Mouse (Mus musculus) lung, postnatal 25 days (tissue): ENCODE results near the gene Ern1.

Source experiments
- DNase-seq: peaks from one replicate; pipeline ENCODE4 v3.0.0; 2022; ENCODE audit warnings: low spot score

Gene Ern1

DNA sequence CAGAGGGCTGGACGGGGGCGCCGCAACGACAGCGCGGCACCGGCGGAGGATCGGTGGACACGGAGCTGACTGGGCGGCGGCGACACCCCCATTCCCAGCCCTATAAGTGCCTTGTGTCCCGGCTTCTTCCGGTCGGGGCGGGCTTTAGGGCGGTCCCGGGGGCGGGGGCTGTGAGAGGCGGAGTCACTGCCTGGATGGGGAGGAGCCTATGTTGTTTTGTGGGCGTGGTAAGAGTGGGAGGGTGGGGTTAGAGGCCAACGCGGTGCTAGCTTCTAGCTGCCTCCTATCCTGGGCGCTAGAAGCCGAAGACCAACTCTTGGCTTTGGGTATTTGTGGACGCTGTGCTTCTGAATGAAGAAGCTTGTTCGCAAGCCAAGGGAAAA is at the start of gene Ern1:
Gene Ern1 (minus strand): TSS at position 120 of the 383 bp plus-strand sequence.
- peak; percentile 95 for DNase-seq

DNA sequence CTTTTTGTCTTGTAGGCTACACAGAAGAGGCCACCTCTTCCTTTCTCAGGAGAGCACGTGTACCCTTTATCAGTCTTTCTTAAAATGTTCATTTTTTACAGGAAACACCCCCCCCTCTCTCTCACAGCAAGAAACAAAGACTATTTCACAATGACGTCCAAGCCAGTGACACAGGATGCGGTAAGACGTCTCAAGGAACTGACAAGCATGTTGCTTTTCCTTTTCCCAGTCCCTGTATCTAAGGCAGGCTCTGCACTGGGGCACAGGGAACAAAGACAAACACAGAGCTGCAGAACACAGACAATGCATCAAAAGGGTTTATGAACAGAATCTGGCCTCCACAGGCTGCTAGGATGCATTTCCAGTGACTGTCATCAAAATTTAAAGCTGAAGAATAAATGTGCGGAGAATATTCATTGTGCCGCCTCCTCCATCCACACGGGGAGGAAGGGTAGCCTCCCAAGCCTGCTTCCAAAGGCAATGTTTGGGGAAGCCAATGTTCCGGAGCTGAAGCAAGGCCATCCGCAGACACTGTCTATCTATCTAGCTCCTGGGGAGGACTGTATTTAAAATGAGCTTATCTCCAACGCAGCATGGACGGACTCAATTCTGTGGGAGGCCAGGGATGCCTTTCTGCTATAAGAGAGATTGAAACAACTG is 48.7 kb upstream of the Ern1 start:
- peak; percentile 18 for DNase-seq

DNA sequence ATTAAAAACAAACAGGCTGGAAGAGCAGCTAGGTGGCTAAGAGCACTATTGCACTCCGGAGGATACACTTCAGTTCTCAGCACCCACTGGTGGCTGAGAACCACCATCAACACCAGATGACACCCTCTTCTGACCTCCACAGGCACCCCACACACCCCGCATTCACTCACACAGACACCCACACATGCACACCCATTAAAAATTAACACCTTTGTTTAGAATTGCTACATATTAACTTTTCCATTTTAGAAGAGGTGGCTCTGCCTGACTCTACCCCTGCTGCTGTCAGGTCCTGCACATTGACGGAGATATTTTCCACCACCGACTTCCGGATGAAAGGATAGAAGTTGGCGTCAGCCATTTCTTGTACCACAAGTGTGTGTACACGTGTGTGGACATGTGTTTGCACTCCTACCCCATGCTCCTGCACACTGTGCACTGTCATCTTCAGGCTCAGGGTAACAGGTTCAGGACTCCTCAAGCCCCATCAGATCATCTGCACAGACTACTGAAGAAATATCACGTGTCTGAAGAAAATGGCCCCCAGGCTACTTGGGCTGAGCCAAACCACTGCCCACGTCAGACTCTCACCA is 48.1 kb upstream of the Ern1 start:
- no peak for DNase-seq

DNA sequence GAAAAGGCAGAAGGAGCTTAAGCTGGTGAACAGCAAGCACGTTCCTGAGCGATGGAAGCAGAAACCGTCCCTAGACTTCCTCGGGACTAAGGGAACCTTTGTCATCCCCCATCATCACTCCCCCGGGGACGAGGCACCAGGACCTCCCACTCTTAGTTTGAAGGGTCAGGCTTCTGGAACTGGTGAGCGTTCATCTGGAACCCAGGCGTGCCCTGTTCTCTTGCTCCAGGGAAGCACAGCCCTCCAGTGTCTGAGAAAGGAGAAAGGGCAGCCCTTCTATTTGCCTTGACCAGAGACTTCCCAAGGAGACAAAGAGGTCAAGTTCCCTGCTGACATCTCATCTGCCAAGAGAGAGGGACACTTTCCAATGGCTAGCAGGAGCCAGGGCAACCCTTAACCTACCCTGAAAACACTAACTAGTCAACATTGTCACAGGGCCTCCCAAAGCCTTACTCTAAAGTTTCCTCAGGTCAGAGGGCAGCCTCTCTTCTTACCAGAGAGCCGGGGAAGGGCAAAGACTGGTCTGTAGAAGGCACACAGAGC is 44.7 kb upstream of the Ern1 start:
- no peak for DNase-seq

- DNase-seq: no peak
These were observed 42.1 kb upstream of the Ern1 start for GRCm38 (mm10) chr11:106529786-106530185.

DNA sequence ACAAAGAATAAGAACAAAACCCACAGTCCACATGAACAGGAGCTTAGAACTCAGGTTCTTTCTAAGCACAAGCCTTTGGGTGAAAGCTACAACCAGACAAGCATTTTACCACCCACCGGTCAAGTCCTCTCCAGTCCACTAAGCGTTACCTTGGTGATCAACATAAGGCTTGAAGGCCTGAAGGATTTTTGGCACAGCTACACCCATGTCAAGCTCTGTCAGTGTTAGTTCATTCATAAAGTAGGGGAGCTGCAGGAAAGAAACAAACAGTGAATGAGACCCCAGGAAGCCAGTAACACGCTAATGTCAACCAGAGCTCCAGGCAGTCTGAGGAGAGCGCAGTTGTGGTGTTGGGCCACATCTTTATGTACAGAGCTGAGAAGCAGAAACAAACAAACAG is 41.5 kb upstream of the Ern1 start:
- no peak for DNase-seq

DNA sequence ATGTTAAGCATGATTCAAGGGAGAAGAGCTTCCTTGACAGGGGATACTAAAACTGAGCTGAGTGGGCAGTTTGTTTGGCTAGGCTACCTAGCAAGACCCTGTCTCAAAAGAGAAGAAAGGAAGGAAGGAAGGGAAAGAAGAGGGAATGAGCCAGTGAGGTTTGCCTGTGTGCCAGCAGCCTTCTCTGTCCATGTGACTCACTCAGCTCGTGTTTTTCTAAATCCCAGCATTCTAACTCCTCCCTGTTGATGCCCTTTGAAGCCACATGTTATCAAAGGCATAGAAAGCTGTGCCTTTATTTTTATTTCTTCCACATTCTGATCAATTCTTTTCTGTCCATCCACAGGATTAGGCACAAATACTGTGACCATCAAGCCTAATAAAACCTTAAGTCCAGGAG is 40.3 kb upstream of the Ern1 start:
- no peak for DNase-seq

GRCm38 (mm10) chr11:106527147-106527821 is 39.6 kb upstream of the Ern1 start:
- DNase-seq: no peak

DNA sequence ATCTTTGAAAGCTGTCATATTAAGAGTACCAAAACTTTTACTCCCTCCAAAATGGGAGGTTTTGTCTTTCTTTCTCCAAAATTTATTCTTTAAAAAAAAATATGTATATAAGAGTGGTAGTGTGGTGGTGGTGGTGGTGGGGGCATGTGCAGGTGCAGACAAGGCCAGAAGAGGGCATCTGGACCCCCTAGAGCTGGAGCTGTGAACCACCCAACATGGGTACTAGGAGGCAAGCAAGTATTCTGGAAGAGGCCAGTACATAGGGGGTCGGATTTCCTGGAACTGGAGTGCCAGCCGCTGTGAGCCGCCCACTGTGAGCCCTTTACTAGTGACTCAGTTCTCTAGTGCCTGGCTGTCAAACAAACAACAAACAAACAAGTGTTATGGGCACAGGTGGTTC is 34.9 kb upstream of the Ern1 start:
- no peak for DNase-seq

DNA sequence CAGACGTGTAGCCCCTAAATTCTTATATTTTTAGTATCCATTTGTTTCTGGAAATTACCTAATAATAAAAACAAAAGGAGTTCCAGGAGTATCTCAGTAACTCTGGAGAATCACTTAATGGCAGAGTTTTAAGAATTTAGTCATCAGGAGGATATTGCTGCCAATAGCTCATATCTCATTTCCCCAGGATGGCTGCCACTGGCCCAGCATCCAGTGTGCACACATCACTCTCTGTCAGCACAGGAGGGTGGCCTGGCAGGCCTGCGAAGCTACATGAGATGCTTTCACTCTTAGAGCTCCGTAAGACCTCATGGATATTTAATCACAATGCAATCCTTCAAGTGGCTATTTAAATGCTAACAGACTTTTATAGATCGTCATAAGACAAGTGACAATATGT is 34.0 kb upstream of the Ern1 start:
- no peak for DNase-seq

DNA sequence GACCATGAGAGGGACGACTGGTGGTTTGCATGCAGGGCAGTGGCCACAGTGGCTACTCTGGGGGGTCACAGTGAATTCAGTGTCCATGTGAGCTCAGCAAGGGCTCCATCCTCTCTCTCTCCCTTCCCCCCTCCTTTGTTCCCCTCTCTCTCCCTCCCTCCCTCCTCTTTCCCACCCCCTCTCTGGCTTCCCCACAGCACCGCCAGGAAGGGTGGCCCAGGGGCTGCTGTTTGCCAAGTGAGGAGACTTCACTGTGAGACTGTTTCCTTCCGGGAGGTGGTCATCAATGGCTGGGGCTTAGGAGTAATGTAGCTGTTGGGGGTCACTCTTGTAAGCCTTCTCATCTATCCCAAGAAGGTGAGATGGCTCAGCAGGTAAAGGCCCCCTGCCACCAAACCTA is 32.8 kb upstream of the Ern1 start:
- no peak for DNase-seq

DNA sequence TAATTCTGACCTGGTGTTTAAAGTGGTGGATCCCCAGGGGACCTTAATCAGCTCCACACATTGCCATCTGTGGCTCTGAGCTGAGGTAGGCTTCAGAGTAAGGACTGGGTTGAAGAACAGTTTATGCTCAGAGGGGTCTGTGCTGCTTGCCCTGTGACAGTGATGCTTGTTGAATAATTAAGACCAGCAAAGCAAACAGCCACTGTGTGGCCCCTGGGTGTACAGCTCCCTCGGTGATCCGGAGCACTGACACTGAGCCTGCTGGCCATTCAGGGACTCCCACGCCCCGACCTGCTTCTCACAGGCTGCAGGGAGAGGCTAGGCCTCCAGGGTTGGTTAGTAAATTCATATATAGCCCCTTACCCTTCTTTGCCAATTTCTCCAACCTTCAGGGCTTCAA is 31.9 kb upstream of the Ern1 start:
- DNase-seq: no peak

DNA sequence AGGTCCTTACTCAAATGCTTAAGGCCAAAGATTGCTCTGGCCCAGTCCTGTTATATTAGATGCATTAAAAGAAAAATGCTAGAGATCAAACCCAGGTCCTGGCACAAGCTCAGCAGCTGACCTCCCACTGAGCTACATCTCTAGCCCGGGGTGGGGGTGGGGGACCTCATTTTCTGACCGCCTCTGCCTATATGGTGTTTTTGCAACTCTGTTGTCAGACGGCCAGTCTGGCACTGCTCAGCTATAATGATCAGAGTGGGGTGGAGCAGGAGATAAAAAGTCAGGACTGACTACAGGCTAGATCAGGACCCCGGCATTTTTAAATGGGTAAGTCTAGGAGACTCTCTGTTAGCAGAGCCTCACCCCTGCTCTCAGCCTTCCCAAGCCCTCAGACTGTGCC is 30.7 kb upstream of the Ern1 start:
- DNase-seq: no peak

GRCm38 (mm10) chr11:106515079-106515745 is 27.6 kb upstream of the Ern1 start:
- DNase-seq: no peak

- DNase-seq: no peak
These were observed 26.8 kb upstream of the Ern1 start for GRCm38 (mm10) chr11:106514446-106514845.

- peak; percentile 61 for DNase-seq
These were observed 25.5 kb upstream of the Ern1 start for GRCm38 (mm10) chr11:106513166-106513565.

- no peak for DNase-seq
These were observed 24.3 kb upstream of the Ern1 start for GRCm38 (mm10) chr11:106512006-106512390.

DNA sequence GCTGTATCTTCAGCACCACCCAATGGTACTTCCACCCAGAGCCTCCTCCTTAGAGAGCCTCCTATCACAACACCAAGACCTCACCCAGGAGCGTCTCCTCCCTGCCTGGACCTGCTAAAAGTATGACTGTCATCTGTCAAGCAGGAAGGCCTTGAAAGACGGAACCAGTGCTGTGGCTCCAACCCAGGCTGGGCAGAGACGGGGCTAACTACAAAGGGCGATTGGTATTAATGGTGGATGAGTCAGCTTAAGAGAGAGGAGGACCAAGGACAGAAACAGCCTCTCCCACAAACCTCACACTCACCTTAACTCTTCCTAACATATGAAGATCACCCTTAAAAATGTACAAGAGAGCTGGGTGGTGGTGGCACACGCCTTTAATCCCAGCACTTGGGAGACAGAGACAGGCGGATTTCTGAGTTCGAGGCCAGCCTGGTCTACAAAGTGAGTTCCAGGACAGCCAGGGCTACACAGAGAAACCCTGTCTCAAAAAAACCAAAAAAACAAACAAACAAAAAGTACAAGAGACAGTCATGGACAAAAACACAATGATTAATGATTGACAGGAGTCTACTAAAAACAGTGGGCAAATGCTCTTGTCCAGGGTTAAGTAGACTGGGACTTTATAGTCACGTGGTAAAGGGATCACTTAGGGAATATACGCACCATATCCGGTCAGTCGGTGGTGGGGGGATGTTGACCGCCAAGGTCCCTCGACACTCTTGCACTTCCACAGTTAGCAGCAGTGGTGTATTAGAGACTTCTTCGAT is 23.8 kb upstream of the Ern1 start:
- no peak for DNase-seq

DNA sequence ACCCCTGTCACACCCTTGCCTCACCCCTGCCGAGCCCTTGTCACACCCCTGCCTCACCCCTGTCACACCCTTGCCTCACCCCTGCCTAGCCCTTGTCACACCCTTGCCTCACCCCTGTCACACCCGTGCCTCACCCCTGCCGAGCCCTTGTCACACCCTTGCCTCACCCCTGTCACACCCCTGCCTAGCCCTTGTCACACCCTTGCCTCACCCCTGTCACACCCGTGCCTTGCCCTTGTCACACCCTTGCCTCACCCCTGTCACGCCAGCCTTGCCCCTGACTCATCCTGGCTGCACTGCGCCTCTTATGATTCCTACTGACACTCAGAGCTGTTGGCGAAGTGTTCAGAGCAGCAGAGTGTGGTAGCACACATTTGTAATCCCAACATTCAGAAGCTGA is 20.0 kb upstream of the Ern1 start:
- DNase-seq: no peak

DNA sequence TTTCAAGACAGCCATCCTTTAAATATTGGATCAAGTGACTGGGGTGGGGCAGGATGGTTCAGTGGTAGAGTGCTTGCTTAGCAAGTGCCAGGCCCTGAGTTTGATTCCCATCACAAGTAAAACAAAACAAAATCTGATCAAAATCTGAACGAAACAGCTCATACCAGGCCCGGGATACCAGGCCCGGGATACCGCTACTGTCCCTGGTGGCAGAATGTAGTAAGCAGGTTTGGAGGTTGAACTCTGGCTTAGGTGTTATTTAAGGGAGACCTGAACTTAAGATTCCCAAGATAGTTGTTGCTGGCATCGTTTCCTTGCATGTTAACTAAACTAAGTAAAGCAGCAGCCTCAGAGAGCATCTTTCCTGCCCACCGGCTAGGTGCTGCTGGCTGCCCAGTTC is 18.6 kb upstream of the Ern1 start:
- no peak for DNase-seq

GRCm38 (mm10) chr11:106504129-106504528 is 16.5 kb upstream of the Ern1 start:
- DNase-seq: no peak

DNA sequence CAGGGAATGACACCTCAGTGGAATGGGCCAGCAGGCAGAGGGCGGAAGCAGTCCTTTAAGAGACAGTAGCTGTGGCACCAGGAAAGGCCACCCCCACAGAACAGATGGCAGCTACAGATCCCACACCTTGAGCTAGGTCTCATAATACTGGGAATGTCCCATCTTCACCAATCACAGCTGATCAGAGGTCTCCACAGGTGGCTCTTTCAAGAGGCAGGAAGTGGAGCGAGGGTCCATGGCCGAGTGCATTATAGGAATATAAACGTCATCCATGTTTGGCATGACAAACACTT is 15.7 kb upstream of the Ern1 start:
- DNase-seq: no peak
